Mouse (Mus musculus) midbrain, embryonic 14.5 days (tissue): ENCODE data around the gene Gpd2. TPM values are rescaled to one million over a fixed set of nuclear protein-coding genes. Genes with fewer than 3 reads are reported as not detected.

ENCODE experiments used
- ATAC-seq: fragments of 200-750 bp; cut with Nextera tagmentation; 2 replicates; pipeline ENCODE4 v1.8.0; 2017; ENCODE audit warnings: moderate number of reproducible peaks, moderate library complexity; ENCODE audit not compliant: low FRiP score, low TSS enrichment
- DNase-seq: peaks from one replicate; pipeline ENCODE4 v3.0.0-alpha.2; 2015
- H3K27ac ChIP-seq: fragments of 300-500 bp; sonication (generic); replicated peaks from 2 replicates; pipeline ENCODE4 v1.5.1; 2014; ENCODE audit warnings: mild to moderate bottlenecking, low read depth, low read length, moderate library complexity
- H3K27me3 ChIP-seq: fragments of 300-500 bp; sonication (generic); 2 replicates; pipeline ENCODE4 v1.6.1; 2014; ENCODE audit warnings: low read length, control low read depth, mixed read lengths; ENCODE audit not compliant: control insufficient read depth, insufficient read depth
- H3K36me3 ChIP-seq: fragments of 300-500 bp; sonication (generic); 2 replicates; pipeline ENCODE4 v1.6.1; 2014; ENCODE audit warnings: low read length, control low read depth; ENCODE audit not compliant: control insufficient read depth, insufficient read depth
- H3K4me1 ChIP-seq: fragments of 300-500 bp; sonication (generic); 2 replicates; pipeline ENCODE4 v1.6.1; 2014; ENCODE audit warnings: mild to moderate bottlenecking, antibody characterized with exemption, low read length, control low read depth; ENCODE audit not compliant: control insufficient read depth, insufficient read depth
- H3K4me2 ChIP-seq: fragments of 300-500 bp; sonication (generic); 2 replicates; pipeline ENCODE4 v1.6.1; 2014; ENCODE audit warnings: mild to moderate bottlenecking, low read length, moderate library complexity
- H3K4me3 ChIP-seq: fragments of 300-500 bp; sonication (generic); replicated peaks from 2 replicates; pipeline ENCODE4 v1.5.1; 2014; ENCODE audit warnings: low read depth, low read length
- H3K9ac ChIP-seq: fragments of 300-500 bp; sonication (generic); replicated peaks from 2 replicates; pipeline ENCODE4 v1.6.1; 2014; ENCODE audit warnings: mild to moderate bottlenecking, low read length, moderate library complexity
- H3K9me3 ChIP-seq: fragments of 300-500 bp; sonication (generic); 2 replicates; pipeline ENCODE4 v1.6.1; 2016; ENCODE audit warnings: low read length, control low read depth, mixed read lengths; ENCODE audit not compliant: control insufficient read depth
- WGBS: fragments of 180-500 bp; shearing (Covaris S2); extraction: QIAGEN DNeasy Blood & Tissue Kit; methylation state at CpG from one replicate; pipeline ENCODE4 v1.1.7; 2014; 5-methylcytosine and 5-hydroxymethylcytosine counted together
- polyA plus RNA-seq: library from polyadenylated mRNA; unstranded; fragments of >200 nt; fragmentation: Nextera tagmentation; extraction: Ambion mirVana; gene quantifications from 2 replicates; pipeline ENCODE4 v1.2.1, GENCODE M21; 2014

Gene Gpd2
- polyA plus RNA-seq, 1 experiment from 2014 or later, result 13.7 TPM

- Histone ChIP-seq H3K9me3 (no peaks in the 10 kb centered on the region), H3K4me2 (no peak overlapping the region), H3K27me3 (no peaks in the 10 kb centered on the region), H3K9ac (no peak overlapping the region), H3K4me1 (no peaks in the 10 kb centered on the region), H3K36me3 (no peaks in the 10 kb centered on the region), H3K27ac (no peak overlapping the region), H3K4me3 (no peak overlapping the region)
- DNase-seq (no peak), ATAC-seq (no peak)
- 92% methylated on average over 4 of the region's 4 CpGs for WGBS
Observed at GRCm38 (mm10) chr2:57408413-57408812, 171.0 kb downstream of the Gpd2 start.

DNA sequence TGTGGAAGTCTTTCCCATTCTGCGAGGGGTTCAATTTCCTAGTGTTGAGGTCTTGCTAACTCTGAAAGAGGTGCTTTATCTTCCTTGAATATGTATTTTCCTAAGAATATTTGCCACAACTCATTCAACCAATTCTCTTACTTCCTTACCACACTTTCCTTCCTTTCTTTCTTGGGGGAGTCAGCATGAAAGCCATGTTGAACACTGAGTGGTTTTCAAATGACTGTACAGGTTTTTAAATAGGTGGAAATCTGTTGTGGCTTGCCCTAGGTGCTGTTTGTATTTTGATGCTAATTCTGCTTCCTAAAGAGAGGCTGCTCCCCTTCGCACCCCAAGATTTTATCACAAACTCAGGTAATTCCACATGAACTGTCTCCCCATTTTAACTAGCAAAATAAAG is 174.1 kb downstream of the Gpd2 start:
- no peak for DNase-seq
- Histone ChIP-seq H3K27me3 (no peaks in the 10 kb centered on the region), H3K4me2 (no peak overlapping the region), H3K36me3 (no peaks in the 10 kb centered on the region), H3K27ac (no peak overlapping the region), H3K4me1 (no peaks in the 10 kb centered on the region), H3K9ac (no peak overlapping the region), H3K4me3 (no peak overlapping the region), H3K9me3 (no peaks in the 10 kb centered on the region)
- no peak for ATAC-seq
- WGBS, result 91% methylated on average over 2 of the region's 2 CpGs

GRCm38 (mm10) chr2:57414550-57415160 is 177.2 kb downstream of the Gpd2 start:
- no peak overlapping the region for H3K27ac ChIP-seq
- no peaks in the 10 kb centered on the region for H3K27me3 ChIP-seq
- no peak overlapping the region for H3K4me2 ChIP-seq
- no peak overlapping the region for H3K9ac ChIP-seq
- 93% methylated on average over 9 of the region's 9 CpGs for WGBS
- H3K4me3 ChIP-seq, result no peak overlapping the region
- no peak for ATAC-seq
- H3K9me3 ChIP-seq, result no peaks in the 10 kb centered on the region
- H3K36me3 ChIP-seq, result no peaks in the 10 kb centered on the region
- no peaks in the 10 kb centered on the region for H3K4me1 ChIP-seq
- no peak for DNase-seq

DNA sequence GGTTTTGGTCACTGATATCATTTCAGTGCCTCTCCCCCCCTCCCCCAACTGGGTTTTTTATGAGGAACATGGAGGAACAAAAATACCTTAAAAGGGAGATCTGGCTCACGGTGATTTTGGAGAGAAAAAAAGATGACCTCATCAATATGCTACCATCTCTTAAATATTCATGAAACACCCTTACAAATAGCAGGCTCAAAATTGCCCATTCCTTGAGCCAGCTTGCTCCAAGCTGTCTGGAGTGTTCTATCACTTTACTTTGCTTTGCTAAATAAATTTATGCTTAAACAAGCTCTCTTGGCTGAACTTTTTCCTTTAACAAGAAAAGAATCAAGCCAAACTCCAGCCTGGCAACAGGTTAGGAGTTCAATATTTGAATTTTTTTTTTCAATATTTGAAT is 179.3 kb downstream of the Gpd2 start:
- 36% methylated on average over 1 of the region's 1 CpGs for WGBS
- H3K4me3 ChIP-seq, result no peak overlapping the region
- no peaks in the 10 kb centered on the region for H3K27me3 ChIP-seq
- H3K27ac ChIP-seq, result no peak overlapping the region
- no peak overlapping the region for H3K9ac ChIP-seq
- no peak overlapping the region for H3K4me2 ChIP-seq
- ATAC-seq, result no peak
- H3K4me1 ChIP-seq, result no peaks in the 10 kb centered on the region
- H3K36me3 ChIP-seq, result no peaks in the 10 kb centered on the region
- H3K9me3 ChIP-seq, result no peaks in the 10 kb centered on the region
- no peak for DNase-seq

Other genes starting within 250 kb of the Gpd2 start
- 23.8 and 30.9 TPM in 2 replicates for gene Nr4a2, start 113.6 kb upstream of the Gpd2 start, polyA plus RNA-seq